Mouse (Mus musculus) bone marrow macrophage, adult 2 months (primary cell): ENCODE data around the gene Fkbp4.

ENCODE experiments used
- CTCF ChIP-seq: IDR thresholded peaks from 2 replicates; pipeline ENCODE4 v1.5.1; 2012; ENCODE audit warnings: low read depth, mild to moderate bottlenecking, low read length, moderate library complexity
- POLR2A ChIP-seq: IDR thresholded peaks from 2 replicates; pipeline ENCODE4 v1.6.1; 2012; ENCODE audit warnings: mild to moderate bottlenecking, low read depth, low read length, borderline replicate concordance

GRCm38 (mm10) chr6:128437288-128437687 lies 1.2 kb downstream of the Fkbp4 start:
- TF ChIP-seq CTCF (no peak), POLR2A (no peak)
